Mouse (Mus musculus) stomach, postnatal 0 days (tissue): ENCODE results near the gene Scaf4. TPM values are rescaled to one million over a fixed set of nuclear protein-coding genes. Genes with fewer than 3 reads are reported as not detected.
"Not testable (repeated sequence)": the region's sequence is repeated elsewhere in the genome, so short reads cannot be mapped to it uniquely, and the experiment has no call there.

Source experiments
- ATAC-seq: fragments of 200-750 bp; cut with Nextera tagmentation; 2 replicates; pipeline ENCODE4 v1.8.0; 2017; ENCODE audit not compliant: low FRiP score, low TSS enrichment
- DNase-seq: peaks from one replicate; pipeline ENCODE4 v3.0.0-alpha.2; 2016; ENCODE audit warnings: low spot score
- H3K27ac ChIP-seq: fragments of 300-500 bp; sonication (generic); replicated peaks from 2 replicates; pipeline ENCODE4 v1.5.1; 2014; ENCODE audit warnings: mild to moderate bottlenecking, control low read depth
- H3K27me3 ChIP-seq: fragments of 300-500 bp; sonication (generic); 2 replicates; pipeline ENCODE4 v1.6.1; 2014; ENCODE audit warnings: low read length; ENCODE audit not compliant: control insufficient read depth, insufficient read depth
- H3K36me3 ChIP-seq: fragments of 300-500 bp; sonication (generic); 2 replicates; pipeline ENCODE4 v1.6.1; 2014; ENCODE audit warnings: low read length, mixed read lengths; ENCODE audit not compliant: control insufficient read depth, insufficient read depth
- H3K4me1 ChIP-seq: fragments of 300-500 bp; sonication (generic); replicated peaks from 2 replicates; pipeline ENCODE4 v1.6.1; 2014; ENCODE audit warnings: antibody characterized with exemption; ENCODE audit not compliant: control insufficient read depth, insufficient read depth
- H3K4me2 ChIP-seq: fragments of 300-500 bp; sonication (generic); replicated peaks from 2 replicates; pipeline ENCODE4 v1.6.1; 2014; ENCODE audit warnings: low read depth, mild to moderate bottlenecking, control low read depth, moderate library complexity
- H3K4me3 ChIP-seq: fragments of 300-500 bp; sonication (generic); 2 replicates; pipeline ENCODE4 v1.5.1; 2014; ENCODE audit warnings: low read depth, low read length, control low read depth
- H3K9ac ChIP-seq: fragments of 300-500 bp; sonication (generic); 2 replicates; pipeline ENCODE4 v1.6.1; 2014; ENCODE audit warnings: mild to moderate bottlenecking, low read length, control low read depth, mixed read lengths
- H3K9me3 ChIP-seq: fragments of 300-500 bp; sonication (generic); 2 replicates; pipeline ENCODE4 v1.6.1; 2016; ENCODE audit warnings: low read length; ENCODE audit not compliant: control insufficient read depth
- CTCF ChIP-seq: IDR thresholded peaks from 2 replicates; pipeline ENCODE4 v1.5.1; 2016; ENCODE audit warnings: antibody characterized with exemption, low read depth, mild to moderate bottlenecking, moderate library complexity
- EP300 ChIP-seq: optimal IDR thresholded peaks from 2 replicates; pipeline ENCODE3; 2016; ENCODE audit warnings: antibody characterized with exemption
- WGBS: fragments of 180-500 bp; shearing (Covaris S2); extraction: QIAGEN DNeasy Blood & Tissue Kit; methylation state at CpG from one replicate; pipeline ENCODE4 v1.1.7; 2014; 5-methylcytosine and 5-hydroxymethylcytosine counted together
- polyA plus RNA-seq: library from polyadenylated mRNA; unstranded; fragments of >200 nt; fragmentation: Nextera tagmentation; extraction: Ambion mirVana; gene quantifications from 2 replicates; pipeline ENCODE4 v1.2.1, GENCODE M21; 2015

The Scaf4 gene
- polyA plus RNA-seq, 1 experiment from 2014 or later, result 8.3 TPM

DNA sequence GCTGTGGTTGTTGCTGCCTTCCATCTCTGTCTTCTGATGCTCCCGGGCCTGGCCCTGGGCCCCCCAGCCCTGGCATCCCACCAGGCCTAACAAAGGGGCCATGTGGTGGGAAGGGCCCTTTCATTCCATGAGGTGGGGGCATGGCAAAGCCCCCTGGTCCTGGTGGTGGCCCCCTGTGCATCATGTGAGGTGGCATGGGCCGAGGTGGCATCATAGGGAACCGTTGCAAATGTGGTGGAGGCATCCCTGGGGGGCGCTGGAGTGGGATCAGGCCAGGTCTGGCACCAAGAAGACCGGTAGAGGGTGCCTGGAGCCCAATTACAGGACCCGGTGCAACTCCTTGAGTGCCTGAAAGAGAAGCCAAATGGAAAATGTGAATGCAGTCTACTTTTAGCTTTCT is 54.4 kb downstream of the Scaf4 start:
- no peak for TF ChIP-seq EP300
- no peak for TF ChIP-seq CTCF
- DNase-seq, result no peak
- Histone ChIP-seq H3K27me3 (no peaks in the 10 kb centered on the region), H3K36me3 (peaks cover 15% of the 10 kb centered on the region), H3K4me2 (no peak overlapping the region), H3K9me3 (no peaks in the 10 kb centered on the region), H3K27ac (no peak overlapping the region), H3K4me3 (no peak overlapping the region), H3K4me1 (no peaks in the 10 kb centered on the region), H3K9ac (no peak overlapping the region)
- 79% methylated on average over 6 of the region's 6 CpGs for WGBS
- ATAC-seq, result no peak

DNA sequence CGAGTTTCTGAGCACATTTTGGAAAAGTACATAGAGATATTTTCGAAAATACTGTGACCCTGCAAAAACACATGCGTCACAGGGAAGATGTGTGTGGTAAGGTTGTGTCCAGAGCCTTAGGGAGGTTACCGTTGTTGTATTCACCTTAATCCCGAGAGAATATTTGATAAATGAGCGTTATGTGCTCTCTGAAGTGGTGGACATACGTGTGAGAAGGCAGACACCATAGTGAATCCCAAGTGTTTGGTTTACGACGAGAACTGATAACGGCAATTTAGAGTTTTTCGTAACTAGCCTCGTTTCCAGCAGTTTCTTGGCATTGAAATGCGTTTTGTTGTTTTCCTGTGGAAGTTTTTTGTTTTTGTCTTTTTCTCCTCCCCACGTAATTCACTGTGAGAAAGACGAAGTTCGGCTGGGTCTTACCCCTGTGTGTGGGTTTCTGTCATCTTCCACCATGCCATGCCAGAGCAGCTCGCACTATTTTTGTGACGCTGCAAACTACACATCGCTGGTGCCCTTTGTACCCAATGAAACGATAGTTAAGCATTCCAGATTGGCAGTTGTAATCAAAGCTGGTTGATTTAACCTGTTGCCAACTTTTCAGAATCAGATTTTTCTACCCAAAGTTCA is 62.7 kb downstream of the Scaf4 start:
- ATAC-seq (no peak), DNase-seq (peak; percentile 30)
- WGBS, result 2% methylated on average over 20 of the region's 20 CpGs
- Histone ChIP-seq H3K9me3 (no peaks in the 10 kb centered on the region), H3K9ac (peak overlapping the region; percentile 92), H3K27ac (peak overlapping the region; percentile 90), H3K4me1 (peaks cover 3% of the 10 kb centered on the region; the same call in 1 of the 2 replicates), H3K4me2 (peak overlapping the region; percentile 74), H3K4me3 (peak overlapping the region; percentile 89), H3K27me3 (no peaks in the 10 kb centered on the region), H3K36me3 (peaks cover 8% of the 10 kb centered on the region)
- TF ChIP-seq CTCF (no peak), EP300 (no peak)

DNA sequence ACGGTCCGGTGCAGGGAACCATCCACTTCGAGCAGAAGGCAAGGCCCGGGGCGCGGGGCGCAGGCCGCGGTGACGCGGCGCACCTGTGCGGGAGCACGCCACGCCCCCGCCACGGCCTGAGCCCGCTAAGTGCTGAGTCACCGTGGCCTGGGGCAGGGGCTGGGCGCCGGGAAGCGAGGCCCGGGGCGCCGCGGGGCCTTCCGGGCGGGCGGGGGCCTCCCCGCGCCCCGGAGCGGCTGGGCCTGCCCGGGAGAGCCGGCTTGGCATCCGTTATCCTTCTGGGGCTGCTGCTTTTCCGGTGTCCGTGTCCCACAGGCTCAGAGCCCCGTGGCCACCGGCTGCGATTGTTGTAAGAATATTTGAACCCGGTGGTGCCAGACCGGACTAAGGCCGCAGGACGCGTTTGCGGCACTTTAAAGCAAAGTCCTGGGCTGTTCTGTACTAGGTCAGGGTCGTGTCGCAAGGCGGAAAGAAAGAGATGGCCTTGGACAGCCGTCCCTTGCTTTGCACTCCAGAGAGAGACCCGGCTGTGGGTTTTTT is 63.3 kb downstream of the Scaf4 start:
- Histone ChIP-seq H3K4me1 (peaks cover 3% of the 10 kb centered on the region; the same call in 1 of the 2 replicates), H3K9ac (peak overlapping the region; percentile 92), H3K27ac (peak overlapping the region; percentile 90), H3K9me3 (no peaks in the 10 kb centered on the region), H3K4me3 (peak overlapping the region; percentile 89), H3K4me2 (peak overlapping the region; percentile 74), H3K36me3 (peaks cover 6% of the 10 kb centered on the region), H3K27me3 (no peaks in the 10 kb centered on the region)
- WGBS, result under 1% methylated on average over 50 of the region's 52 CpGs
- peak; percentile 87 for ATAC-seq
- TF ChIP-seq EP300, result no peak
- TF ChIP-seq CTCF, result no peak
- no peak for DNase-seq

DNA sequence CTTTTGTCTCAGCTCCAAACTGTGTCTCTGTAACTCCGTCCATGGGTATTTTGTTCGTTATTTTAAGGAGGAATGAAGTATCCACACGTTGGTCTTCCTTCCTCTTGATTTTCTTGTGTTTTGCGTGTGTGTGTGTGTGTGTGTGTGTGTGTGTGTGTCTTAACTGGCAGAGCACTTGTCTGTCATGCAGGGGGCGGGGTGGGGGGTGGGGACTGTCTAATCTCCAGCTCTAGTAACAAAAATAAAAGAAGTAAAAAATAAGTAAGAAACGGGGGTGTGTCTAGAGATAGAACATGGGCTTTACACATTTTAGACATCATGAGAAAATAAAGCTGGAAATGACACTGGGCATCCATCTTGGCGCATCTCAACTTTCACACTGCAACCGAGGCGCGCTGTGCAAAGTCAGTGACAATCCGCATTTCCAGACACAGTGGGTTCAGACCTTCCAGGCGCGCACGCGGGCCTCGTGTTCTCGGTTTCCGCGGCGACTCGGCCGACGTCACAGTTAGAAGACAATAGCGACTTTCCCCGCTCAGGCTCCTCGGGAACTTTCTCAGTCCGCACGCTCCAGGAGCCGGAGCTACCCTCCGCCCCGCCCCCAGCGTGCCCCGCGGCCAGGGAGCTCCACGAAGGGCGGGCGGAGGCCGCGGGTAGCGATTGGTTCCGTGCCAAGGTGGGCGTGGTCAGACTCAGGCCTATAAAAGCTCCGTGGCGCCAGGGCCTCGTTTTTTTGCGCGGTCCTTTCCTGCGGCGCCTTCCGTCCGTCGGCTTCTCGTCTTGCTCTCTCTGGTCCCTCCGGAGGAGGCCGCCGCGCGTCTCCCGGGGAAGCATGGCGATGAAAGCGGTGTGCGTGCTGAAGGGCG is 64.0 kb downstream of the Scaf4 start, which contains the start of gene Sod1:
Gene Sod1 (plus strand): TSS at position 729 of the 866 bp plus-strand sequence.
- Histone ChIP-seq H3K4me2 (peak within 1 kb of the TSS; percentile 74), H3K4me1 (peaks cover 3% of the 10 kb centered on the region; the same call in 1 of the 2 replicates), H3K4me3 (peak within 1 kb of the TSS; percentile 89), H3K27ac (peak within 1 kb of the TSS; percentile 90), H3K9ac (peak within 1 kb of the TSS; percentile 92), H3K9me3 (no peaks in the 10 kb centered on the region), H3K27me3 (no peaks in the 10 kb centered on the region), H3K36me3 (peaks cover 2% of the 10 kb centered on the region; the same call in 1 of the 2 replicates)
- DNase-seq (peak; percentile 97), ATAC-seq (peak; percentile 94)
- TF ChIP-seq EP300 (no peak), CTCF (peak; percentile 10; the same call in 1 of the 2 replicates)
- 2% methylated on average over 62 of the region's 63 CpGs for WGBS

DNA sequence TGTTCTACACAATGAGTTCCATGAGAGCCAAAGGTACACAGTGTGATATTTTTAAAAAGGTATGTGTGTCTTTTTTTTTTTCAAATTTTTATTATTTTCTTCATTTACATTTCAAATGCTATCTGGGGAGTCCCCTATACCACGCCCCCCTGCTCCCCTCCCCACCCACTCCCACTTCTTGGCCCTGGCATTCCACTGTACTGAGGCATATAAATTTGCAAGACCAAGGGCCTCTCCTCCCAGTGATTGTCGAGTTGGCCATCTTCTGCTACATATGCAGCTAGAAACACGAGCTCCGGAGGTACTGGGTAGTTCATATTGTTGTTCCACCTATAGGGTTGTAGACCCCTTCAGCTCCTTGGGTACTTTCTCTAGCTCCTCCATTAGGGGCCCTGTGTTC is 64.9 kb downstream of the Scaf4 start:
- 68% methylated on average over 4 of the region's 4 CpGs for WGBS
- ATAC-seq, H3K27ac ChIP-seq: not testable (repeated sequence)

More for the DNA sequence above, 64.9 kb downstream of the Scaf4 start:
- not testable (repeated sequence) for DNase-seq, H3K4me3 ChIP-seq, H3K9me3 ChIP-seq, H3K36me3 ChIP-seq, H3K4me1 ChIP-seq, H3K27me3 ChIP-seq, H3K4me2 ChIP-seq, H3K9ac ChIP-seq
